In the genomic region with DNA sequence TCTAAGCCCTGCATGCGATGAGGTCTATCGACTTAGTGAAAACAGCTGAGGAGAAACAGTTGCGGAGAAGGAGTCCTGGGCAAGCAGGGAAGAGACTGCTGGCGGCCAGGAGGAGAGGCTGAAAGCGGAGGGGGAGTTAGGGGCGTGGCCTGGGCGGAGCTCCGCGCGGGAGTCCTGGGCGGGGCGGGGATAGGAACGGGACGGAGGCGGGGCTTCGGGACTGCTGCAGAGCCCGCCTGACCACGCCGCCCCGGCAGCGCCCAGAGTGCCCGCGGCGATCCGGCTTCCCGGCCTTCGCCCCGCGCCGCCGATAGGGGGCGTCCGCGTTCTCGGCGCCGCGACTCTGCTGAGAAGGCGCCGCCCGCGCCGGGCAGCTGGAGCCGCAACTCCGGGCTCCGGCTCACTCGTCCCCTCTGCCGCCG, we compare ENCODE assay signal across 8 mouse cellular contexts. TPM values are rescaled to one million over a fixed set of nuclear protein-coding genes. Genes with fewer than 3 reads are reported as not detected.
DNase-seq lines count a peak whose midpoint lies in the region; ATAC-seq and TF ChIP-seq lines count a peak whose summit lies in the region.

Kctd6 (plus strand) TSS at position 338 of the 422 bp plus-strand sequence.

- H3K9ac ChIP-seq in hindbrain, embryonic 13.5 days = peak within 1 kb of the TSS; percentile 84

- H3K4me3 ChIP-seq in hindbrain, embryonic 13.5 days = peak within 1 kb of the TSS; percentile 66

- in situ Hi-C loops in Patski (cut with MboI; ENCODE audit: low pct_unique_long_range_greater_than_20kb) = no loop called here

- H3K36me3 ChIP-seq in hindbrain, embryonic 13.5 days = no peaks in the 10 kb centered on the region

- peak within 1 kb of the TSS; percentile 81 for H3K4me2 ChIP-seq in hindbrain, embryonic 13.5 days

- no peak for TF ChIP-seq CTCF in Patski (IDR thresholded peaks at IDR 0.05)

- peak; percentile 59 for DNase-seq in Patski (ENCODE audit: low read depth, low spot score)
- peak; percentile 99 for DNase-seq in cerebellum, postnatal 14 days
- DNase-seq in frontal cortex, postnatal 14 days (ENCODE audit: low spot score in 2 of 2) = peak; percentile 91 to 96
- peak; percentile 88 to 97 for DNase-seq in layer of hippocampus, postnatal 25 days (ENCODE audit: extremely low spot score in 1 of 2, low spot score in 1 of 2)
- peak; percentile 97 for DNase-seq in lung, postnatal 25 days (ENCODE audit: low spot score)
- DNase-seq in retina, embryonic 14.5 days (ENCODE audit: low spot score) = peak; percentile 98
- peak; percentile 100 for DNase-seq in thymus, postnatal 4 days

- ATAC-seq in Patski = peak; percentile 92
- ATAC-seq in hindbrain, embryonic 13.5 days (ENCODE audit: low FRiP score) = peak; percentile 97

- H3K27ac ChIP-seq in hindbrain, embryonic 13.5 days = peak within 1 kb of the TSS; percentile 91

- POLR2A ChIA-PET in Patski (lab: Charles Lee) = interaction anchor here (0.7 to 2.1 kb wide), 4 partner anchors 11 to 119 kb away, joined by 3 to 8 read pairs (median 4); no protein-coding TSS in a partner anchor

- CTCF ChIA-PET in Patski (lab: Charles Lee) = interaction anchor here (0.7 to 1.9 kb wide), 9 partner anchors 10 to 121 kb away, joined by 3 to 4 read pairs (median 3); no protein-coding TSS in a partner anchor

- no peaks in the 10 kb centered on the region for H3K9me3 ChIP-seq in hindbrain, embryonic 13.5 days

- H3K4me1 ChIP-seq in hindbrain, embryonic 13.5 days (replicated peaks) = peaks cover 32% of the 10 kb centered on the region

- under 1% methylated on average over 23 of the region's 49 CpGs for WGBS in hindbrain, embryonic 13.5 days

- no peaks in the 10 kb centered on the region for H3K27me3 ChIP-seq in Patski
- H3K27me3 ChIP-seq in hindbrain, embryonic 13.5 days = peaks cover 26% of the 10 kb centered on the region

RNA-seq across cellular contexts. Expression of gene Kctd6, which starts in this region (rescaled TPM):
- 43.9 TPM for polyA plus RNA-seq in Patski (2021)
- polyA plus RNA-seq in hindbrain, embryonic 13.5 days (2015; fragmentation: Nextera tagmentation; extraction: Ambion mirVana) = 4.1 and 5.1 TPM in 2 replicates
- total RNA-seq in layer of hippocampus, postnatal 25 days (2021) = 10 to 100 TPM; 61.0 to 64.5 TPM

Comparison
In these comparisons a context has a peak if more than half of its experiments do, and no peak if none do; other contexts are left out.
1. Peak in every context shown above with its lines: DNase-seq, ATAC-seq, H3K4me3 ChIP-seq and H3K27ac ChIP-seq.